Mouse (Mus musculus) layer of hippocampus, postnatal 25 days (tissue): Measurements from ENCODE around the gene Smtn. TPM values are rescaled to one million over a fixed set of nuclear protein-coding genes. Genes with fewer than 3 reads are reported as not detected.
A peak's percentile ranks its signal among the peaks of the same experiment; 100 is the strongest.

Source experiments
- DNase-seq, 2 experiments: peaks; one replicate each; pipeline ENCODE4 v3.0.0; 2022; ENCODE audit warnings: mixed read lengths in 2 of 2, low spot score in 1 of 2; ENCODE audit errors: extremely low spot score in 1 of 2
- total RNA-seq, 2 experiments: library from RNA; stranded (reverse); gene quantifications; 2 replicates each; pipeline ENCODE4 v1.2.3; 2021

Smtn gene
- total RNA-seq, 2 experiments from 2014 or later, result 8.8 to 8.9 TPM

DNA sequence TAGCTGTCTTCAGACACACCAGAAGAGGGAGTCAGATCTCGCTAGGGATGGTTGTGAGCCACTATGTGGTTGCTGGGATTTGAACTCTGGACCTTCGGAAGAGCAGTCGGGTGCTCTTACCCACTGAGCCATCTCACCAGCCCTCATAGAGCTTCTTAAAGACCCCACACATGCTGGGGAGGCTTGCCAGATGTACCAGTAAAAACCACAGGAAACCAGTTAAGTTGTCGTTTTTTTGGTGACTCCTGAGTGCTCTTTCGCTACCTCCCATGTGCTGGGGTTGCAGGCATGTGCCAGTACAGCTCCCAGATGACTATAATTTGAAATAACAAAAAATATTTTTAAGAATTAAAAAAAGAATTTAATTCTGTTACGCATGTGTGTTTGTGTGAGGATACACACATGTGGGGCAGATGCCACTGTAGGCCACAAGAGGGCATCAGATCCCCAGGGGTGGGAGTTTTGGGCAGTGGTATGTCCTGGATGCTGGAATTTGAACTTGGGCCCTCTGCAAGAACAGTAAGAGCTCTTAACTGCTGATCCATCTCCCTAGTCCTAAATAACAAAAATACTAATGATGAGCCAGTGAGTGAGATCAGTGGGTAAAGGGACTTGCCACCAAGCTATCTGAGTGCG lies 65.8 kb downstream of the Smtn start:
- no peak for DNase-seq

GRCm38 (mm10) chr11:3472484-3472883 lies 67.9 kb downstream of the Smtn start:
- peak; percentile 80 to 97 for DNase-seq

- DNase-seq, result no peak
Observed at GRCm38 (mm10) chr11:3471448-3471850, 69.0 kb downstream of the Smtn start.

Other genes starting within 250 kb of the Smtn start
- gene Pik3ip1, start 210.2 kb downstream of the Smtn start, total RNA-seq, result 10 to 100 TPM; 29.1 to 38.2 TPM
- gene Limk2, start 131.4 kb downstream of the Smtn start, total RNA-seq, result 100 to 1,000 TPM in 1 of 2 experiments, 10 to 100 TPM in 1; 83.1 to 104 TPM
- gene Rnf185, start 88.2 kb downstream of the Smtn start, total RNA-seq, result 10 to 100 TPM; 25.2 to 28.0 TPM
- gene Pla2g3, start 52.3 kb downstream of the Smtn start, total RNA-seq, result 1 to 10 TPM; 1.9 to 2.1 TPM
- gene Inpp5j, start 35.8 kb downstream of the Smtn start, total RNA-seq, result 10 to 100 TPM; 76.9 to 78.3 TPM
- 100 to 1,000 TPM; 204 to 221 TPM for gene Selenom, start 25.9 kb downstream of the Smtn start, total RNA-seq
- gene Morc2a, start 108.6 kb upstream of the Smtn start, total RNA-seq, result 10 to 100 TPM; 33.2 to 43.9 TPM